Comparison of ENCODE assay signal across 1 mouse cellular context in the genomic region with DNA sequence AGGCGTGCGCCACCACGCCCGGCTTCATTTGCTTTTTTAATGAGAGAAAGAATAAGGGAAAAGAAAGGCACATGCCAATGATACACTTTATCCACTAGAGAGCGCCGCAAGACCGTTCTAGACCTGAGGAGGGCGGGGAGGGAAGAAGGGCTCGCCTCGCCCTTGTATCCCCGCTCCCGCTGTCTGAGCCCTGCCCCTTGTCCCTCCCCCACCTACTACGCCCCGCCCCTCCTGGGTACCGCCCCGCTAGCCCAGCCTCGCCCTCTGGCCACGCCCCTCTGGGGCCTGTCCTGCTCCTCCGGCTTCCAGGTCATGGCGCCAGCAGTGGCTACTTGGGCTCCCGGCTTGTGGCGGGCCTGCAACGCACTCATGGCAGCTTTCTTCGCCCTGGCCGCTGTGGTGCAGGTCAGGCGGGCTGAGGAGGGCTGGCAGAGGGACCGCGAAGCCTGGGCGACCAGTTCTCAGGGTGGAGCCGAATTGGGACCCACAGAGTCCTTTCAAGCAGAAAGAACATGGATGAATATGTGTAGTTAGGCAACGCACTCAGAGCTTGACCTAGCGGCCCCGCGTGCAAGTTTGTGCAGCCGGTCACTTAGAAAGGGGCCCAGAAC.
TF ChIP-seq lines count a peak whose summit lies in the region.

A gene (plus strand): TSS at position 288 of the 611 bp plus-strand sequence.

TF ChIP-seq in MEL, 35 proteins besides CTCF, POLR2A, EP300 and RAD21 (continued from another document):
- no peak for TF ChIP-seq CHD1 (IDR thresholded peaks at IDR 0.05; ENCODE audit: low read depth, low read length)
- no peak for TF ChIP-seq GABPA (IDR thresholded peaks at IDR 0.05; ENCODE audit: low read depth, low read length)
- peak; percentile 79 for TF ChIP-seq MAX (IDR thresholded peaks at IDR 0.05; ENCODE audit: low read length)
- TF ChIP-seq NELFE (IDR thresholded peaks at IDR 0.05; ENCODE audit: low read depth, low read length): peak; percentile 76
- TF ChIP-seq TBP (IDR thresholded peaks at IDR 0.05; ENCODE audit: low read depth, low read length): peak; percentile 90
- TF ChIP-seq MAFK (IDR thresholded peaks at IDR 0.05; ENCODE audit: borderline replicate concordance, low read depth, low read length): no peak
TF ChIP-seq in MEL: peak in this region for 14.
